Comparison of ENCODE assay signal across 8 mouse cellular contexts in the genomic region with DNA sequence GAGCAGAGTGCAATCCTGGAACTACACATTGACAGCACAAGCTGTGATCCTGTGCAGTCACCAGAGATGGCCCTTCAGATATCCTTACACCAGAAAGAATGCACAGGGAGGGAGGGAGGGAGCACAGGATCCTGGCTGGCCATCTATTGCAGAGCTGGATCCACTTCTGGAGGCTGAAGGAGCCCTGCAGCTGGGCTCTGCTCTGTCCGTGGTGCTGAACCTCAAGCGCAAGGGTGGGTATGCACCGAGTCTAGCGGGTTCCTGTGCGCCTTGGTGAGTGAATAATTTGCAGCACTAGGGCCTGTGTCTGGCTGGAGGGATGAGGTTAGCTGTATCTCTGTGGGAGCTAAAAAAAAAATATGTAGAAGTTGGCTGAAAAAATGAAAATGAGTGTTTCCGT. TPM values are rescaled to one million over a fixed set of nuclear protein-coding genes. Genes with fewer than 3 reads are reported as not detected.
DNase-seq lines count a peak whose midpoint lies in the region; ATAC-seq and TF ChIP-seq lines count a peak whose summit lies in the region.
"Had no signal": no experiment of that assay in that cellular context is flagged by ENCODE, and none has a peak within 500 bp of the region (broad histone marks: within the 10 kb centered on the region; RNA-seq: fewer than 3 reads in every experiment).

No protein-coding gene starts in this region.

- no peak for TF ChIP-seq EP300 in liver, postnatal 0 days (IDR thresholded peaks at IDR 0.05; ENCODE audit: low read depth)
- no peak for TF ChIP-seq EP300 in stomach, postnatal 0 days (optimal IDR thresholded peaks at IDR 0.05)

- H3K4me3 ChIP-seq in liver, postnatal 0 days (ENCODE audit: low read depth, low read length), result no peak overlapping the region
- H3K4me3 ChIP-seq in stomach, postnatal 0 days (ENCODE audit: low read depth, low read length), result no peak overlapping the region
- H3K4me3 ChIP-seq: erythroblast, embryonic 14.5 days had no signal

- intact Hi-C loops in heart, postnatal 36 days (cut with DNase I), result no loop called here

- no peak overlapping the region for H3K27ac ChIP-seq in liver, postnatal 0 days (ENCODE audit: low read depth)
- no peak overlapping the region for H3K27ac ChIP-seq in stomach, postnatal 0 days (replicated peaks)

- H3K36me3 ChIP-seq in liver, postnatal 0 days (replicated peaks; ENCODE audit: insufficient read depth, low read length), result no peaks in the 10 kb centered on the region
- H3K36me3 ChIP-seq in stomach, postnatal 0 days (ENCODE audit: control insufficient read depth, insufficient read depth, low read length), result no peaks in the 10 kb centered on the region

- no peaks in the 10 kb centered on the region for H3K4me1 ChIP-seq in liver, postnatal 0 days (ENCODE audit: insufficient read depth)
- H3K4me1 ChIP-seq in stomach, postnatal 0 days (replicated peaks; ENCODE audit: control insufficient read depth, insufficient read depth), result no peaks in the 10 kb centered on the region

- TF ChIP-seq CTCF in liver, postnatal 0 days (IDR thresholded peaks at IDR 0.05; ENCODE audit: low read depth), result no peak
- no peak for TF ChIP-seq CTCF in stomach, postnatal 0 days (IDR thresholded peaks at IDR 0.05; ENCODE audit: low read depth)

- WGBS in liver, postnatal 0 days (ENCODE audit: insufficient replicate concordance), result 11% methylated on average over 6 of the region's 6 CpGs
- 11% methylated on average over 6 of the region's 6 CpGs for WGBS in stomach, postnatal 0 days

- H3K9ac ChIP-seq in liver, postnatal 0 days (replicated peaks), result no peak overlapping the region
- no peak overlapping the region for H3K9ac ChIP-seq in stomach, postnatal 0 days (ENCODE audit: low read length)

- no peaks in the 10 kb centered on the region for H3K9me3 ChIP-seq in liver, postnatal 0 days (ENCODE audit: low read length)
- H3K9me3 ChIP-seq in stomach, postnatal 0 days (ENCODE audit: control insufficient read depth, low read length), result no peaks in the 10 kb centered on the region

- no peaks in the 10 kb centered on the region for H3K27me3 ChIP-seq in liver, postnatal 0 days (ENCODE audit: insufficient read depth, low read length)
- H3K27me3 ChIP-seq in stomach, postnatal 0 days (ENCODE audit: control insufficient read depth, insufficient read depth, low read length), result no peaks in the 10 kb centered on the region

- ATAC-seq in liver, postnatal 0 days, result no peak
- ATAC-seq in stomach, postnatal 0 days (ENCODE audit: low FRiP score, low TSS enrichment), result peak; percentile 54; the same call in 1 of the 2 replicates

- peak; percentile 70 for DNase-seq in urinary bladder, postnatal 14 days (ENCODE audit: low spot score)
- no peak for DNase-seq in urinary bladder, postnatal 10 days (ENCODE audit: low spot score)
- DNase-seq in c-Kit-positive CD71-positive TER-119-negative erythroid progenitor cells, embryonic 14.5 days (ENCODE audit: low read depth), result peak; percentile 6
- peak; percentile 37 to 42 for DNase-seq in heart, postnatal 36 days
- DNase-seq in liver, postnatal 0 days, result peak; percentile 59
- DNase-seq in stomach, postnatal 0 days (ENCODE audit: low spot score), result peak; percentile 70
- no peak for DNase-seq in frontal cortex, postnatal 36 days (ENCODE audit: low spot score in 2 of 2)

- H3K4me2 ChIP-seq in liver, postnatal 0 days (ENCODE audit: low read depth, low read length), result no peak overlapping the region
- no peak overlapping the region for H3K4me2 ChIP-seq in stomach, postnatal 0 days (replicated peaks; ENCODE audit: low read depth)

RNA-seq across cellular contexts. Expression of gene Scn10a, which starts 12.4 kb away (rescaled TPM):
- total RNA-seq in heart, postnatal 36 days (2021), result under 1 TPM; 0.22 to 0.33 TPM
- polyA plus RNA-seq in liver, postnatal 0 days (2015; fragmentation: Nextera tagmentation; extraction: Ambion mirVana), result 0.02 and 0.04 TPM in 2 replicates
- 0.07 TPM in 1 of 2 replicates, not detected in the other for polyA plus RNA-seq in stomach, postnatal 0 days (2015; fragmentation: Nextera tagmentation; extraction: Ambion mirVana)
- polyA plus RNA-seq: erythroblast, embryonic 14.5 days had no signal

Comparison
In these comparisons a context has a peak if more than half of its experiments do, and no peak if none do; other contexts are left out.
1. DNase-seq: peak in urinary bladder, postnatal 14 days (single experiment), c-Kit-positive CD71-positive TER-119-negative erythroid progenitor cells, embryonic 14.5 days (single experiment), heart, postnatal 36 days (2 of 2), liver, postnatal 0 days (single experiment) and stomach, postnatal 0 days (single experiment); none in urinary bladder, postnatal 10 days (single experiment) and frontal cortex, postnatal 36 days (0 of 2).